8 mouse cellular contexts compared by ENCODE assay signal in genomic region chr14:31216846-31217245, GRCm38 (mm10). TPM values are rescaled to one million over a fixed set of nuclear protein-coding genes. Genes with fewer than 3 reads are reported as not detected.
DNase-seq lines count a peak whose midpoint lies in the region; ATAC-seq and TF ChIP-seq lines count a peak whose summit lies in the region.

TSS of gene Nisch (minus strand) at chr14:31216946.

- peak within 1 kb of the TSS; percentile 20; the same call in 1 of the 2 replicates for H3K9ac ChIP-seq in lung, postnatal 0 days (replicated peaks; ENCODE audit: low read depth)
- peak within 1 kb of the TSS; percentile 45 for H3K9ac ChIP-seq in embryonic facial prominence, embryonic 14.5 days (ENCODE audit: low read depth, low read length)
- H3K9ac ChIP-seq in heart, embryonic 16.5 days (ENCODE audit: low read length), result peak within 1 kb of the TSS; percentile 49
- H3K9ac ChIP-seq in neural tube, embryonic 14.5 days (replicated peaks; ENCODE audit: low read depth, low read length), result peak within 1 kb of the TSS; percentile 16; the same call in 1 of the 2 replicates

- 49% methylated on average over 2 of the region's 2 CpGs for WGBS in lung, postnatal 0 days
- 69% methylated on average over 2 of the region's 2 CpGs for WGBS in embryonic facial prominence, embryonic 14.5 days
- 58% methylated on average over 2 of the region's 2 CpGs for WGBS in heart, embryonic 16.5 days
- WGBS in neural tube, embryonic 14.5 days, result 52% methylated on average over 2 of the region's 2 CpGs

- intact Hi-C loops in left cerebral cortex, postnatal 4 days (cut with DNase I), result no loop called here

- H3K4me1 ChIP-seq in lung, postnatal 0 days (ENCODE audit: insufficient read depth, low read depth, low read length), result no peaks in the 10 kb centered on the region; the same call in 1 of the 2 replicates
- peaks cover 10% of the 10 kb centered on the region; the same call in 1 of the 2 replicates for H3K4me1 ChIP-seq in embryonic facial prominence, embryonic 14.5 days (ENCODE audit: control insufficient read depth, insufficient read depth, low read length)
- H3K4me1 ChIP-seq in heart, embryonic 16.5 days (ENCODE audit: control insufficient read depth, insufficient read depth, low read length), result peaks cover 43% of the 10 kb centered on the region
- H3K4me1 ChIP-seq in neural tube, embryonic 14.5 days (ENCODE audit: control insufficient read depth, insufficient read depth, low read length), result no peaks in the 10 kb centered on the region; the same call in 1 of the 2 replicates

- TF ChIP-seq EP300 in lung, postnatal 0 days (IDR thresholded peaks at IDR 0.05), result no peak

- no peak for ATAC-seq in lung, postnatal 0 days
- no peak for ATAC-seq in embryonic facial prominence, embryonic 14.5 days (ENCODE audit: low read depth)
- no peak for ATAC-seq in heart, embryonic 16.5 days (replicated peaks; ENCODE audit: extremely low read depth, insufficient read depth, low FRiP score)
- ATAC-seq in neural tube, embryonic 14.5 days (ENCODE audit: low read depth), result no peak

- H3K9me3 ChIP-seq in lung, postnatal 0 days (ENCODE audit: low read length), result no peaks in the 10 kb centered on the region
- no peaks in the 10 kb centered on the region for H3K9me3 ChIP-seq in embryonic facial prominence, embryonic 14.5 days (ENCODE audit: control insufficient read depth, low read length)
- H3K9me3 ChIP-seq in heart, embryonic 16.5 days (replicated peaks; ENCODE audit: control insufficient read depth, low read length), result no peaks in the 10 kb centered on the region
- no peaks in the 10 kb centered on the region for H3K9me3 ChIP-seq in neural tube, embryonic 14.5 days (ENCODE audit: control insufficient read depth, low read length)

- DNase-seq in lung, postnatal 0 days (ENCODE audit: low spot score), result no peak
- no peak for DNase-seq in lung, postnatal 14 days
- DNase-seq in embryonic facial prominence, embryonic 14.5 days (ENCODE audit: low spot score), result no peak
- DNase-seq in left cerebral cortex, postnatal 4 days, result no peak
- no peak for DNase-seq in cerebellum, adult 9-11 months
- DNase-seq in frontal cortex, postnatal 10 days (ENCODE audit: low spot score in 2 of 2), result no peak

- H3K4me3 ChIP-seq in lung, postnatal 0 days (ENCODE audit: low read depth, low read length), result peak within 1 kb of the TSS; percentile 12
- H3K4me3 ChIP-seq in embryonic facial prominence, embryonic 14.5 days (ENCODE audit: low read depth, low read length), result 0 out of 2 replicates have a peak within 1 kb of the TSS, but pooled peaks have one; percentile 3
- H3K4me3 ChIP-seq in heart, embryonic 16.5 days (ENCODE audit: low read length), result peak within 1 kb of the TSS; percentile 16; the same call in 1 of the 2 replicates
- no peak within 1 kb of the TSS for H3K4me3 ChIP-seq in neural tube, embryonic 14.5 days (ENCODE audit: low read depth, low read length)

- H3K4me2 ChIP-seq in lung, postnatal 0 days (replicated peaks; ENCODE audit: low read depth, low read length), result peak within 1 kb of the TSS; percentile 23
- H3K4me2 ChIP-seq in embryonic facial prominence, embryonic 14.5 days (ENCODE audit: low read depth, low read length), result peak within 1 kb of the TSS; percentile 38; the same call in 1 of the 2 replicates
- H3K4me2 ChIP-seq in heart, embryonic 16.5 days (ENCODE audit: low read depth, low read length), result peak within 1 kb of the TSS; percentile 51
- H3K4me2 ChIP-seq in neural tube, embryonic 14.5 days (ENCODE audit: low read depth, low read length), result peak within 1 kb of the TSS; percentile 14; the same call in 1 of the 2 replicates

- peak within 1 kb of the TSS; percentile 33; the same call in 1 of the 2 replicates for H3K27ac ChIP-seq in lung, postnatal 0 days (ENCODE audit: low read length)
- H3K27ac ChIP-seq in embryonic facial prominence, embryonic 14.5 days (replicated peaks; ENCODE audit: low read depth, low read length), result 0 out of 2 replicates have a peak within 1 kb of the TSS, but pooled peaks have one; percentile 21
- peak within 1 kb of the TSS; percentile 36; the same call in 1 of the 2 replicates for H3K27ac ChIP-seq in heart, embryonic 16.5 days (ENCODE audit: low read length)
- no peak within 1 kb of the TSS for H3K27ac ChIP-seq in neural tube, embryonic 14.5 days (ENCODE audit: low read depth, low read length)

- H3K36me3 ChIP-seq in lung, postnatal 0 days (ENCODE audit: insufficient read depth, low read length), result no peaks in the 10 kb centered on the region
- H3K36me3 ChIP-seq in embryonic facial prominence, embryonic 14.5 days (ENCODE audit: control insufficient read depth, insufficient read depth, low read length), result no peaks in the 10 kb centered on the region
- H3K36me3 ChIP-seq in heart, embryonic 16.5 days (ENCODE audit: control insufficient read depth, insufficient read depth), result 0 out of 2 replicates have a peak, but pooled peaks cover 2% of the 10 kb centered on the region
- H3K36me3 ChIP-seq in neural tube, embryonic 14.5 days (ENCODE audit: control insufficient read depth, insufficient read depth, low read length), result no peaks in the 10 kb centered on the region

- H3K27me3 ChIP-seq in lung, postnatal 0 days (replicated peaks; ENCODE audit: insufficient read depth, low read length), result no peaks in the 10 kb centered on the region
- H3K27me3 ChIP-seq in embryonic facial prominence, embryonic 14.5 days (replicated peaks; ENCODE audit: control insufficient read depth, insufficient read depth, low read length), result no peaks in the 10 kb centered on the region
- no peaks in the 10 kb centered on the region for H3K27me3 ChIP-seq in heart, embryonic 16.5 days (ENCODE audit: control insufficient read depth, insufficient read depth, low read length)
- H3K27me3 ChIP-seq in neural tube, embryonic 14.5 days (ENCODE audit: control insufficient read depth, insufficient read depth, low read length), result no peaks in the 10 kb centered on the region

- TF ChIP-seq CTCF in lung, postnatal 0 days (IDR thresholded peaks at IDR 0.05), result no peak

RNA-seq across cellular contexts. Expression of gene Nisch, which starts in this region (rescaled TPM):
- polyA plus RNA-seq in lung, postnatal 0 days (2015; fragmentation: Nextera tagmentation; extraction: Ambion mirVana), result 196 and 224 TPM in 2 replicates
- polyA plus RNA-seq in embryonic facial prominence, embryonic 14.5 days (2014; fragmentation: Nextera tagmentation; extraction: Ambion mirVana), result 296 and 339 TPM in 2 replicates
- 331 and 376 TPM in 2 replicates for polyA plus RNA-seq in heart, embryonic 16.5 days (2015; fragmentation: Nextera tagmentation; extraction: Ambion mirVana)
- 100 to 1,000 TPM; 446 to 469 TPM for total RNA-seq in left cerebral cortex, postnatal 4 days (2021)
- 282 and 335 TPM in 2 replicates for polyA plus RNA-seq in neural tube, embryonic 14.5 days (2014; fragmentation: Nextera tagmentation; extraction: Ambion mirVana)
